Mouse (Mus musculus) lung, embryonic 14.5 days (tissue): ENCODE results near the gene Brk1. TPM values are rescaled to one million over a fixed set of nuclear protein-coding genes. Genes with fewer than 3 reads are reported as not detected.

Experiments used
- ATAC-seq: fragments of 200-750 bp; cut with Nextera tagmentation; 2 replicates; pipeline ENCODE4 v1.8.0; 2017; ENCODE audit warnings: mild to moderate bottlenecking, moderate TSS enrichment, moderate library complexity; ENCODE audit not compliant: insufficient read depth
- DNase-seq: peaks from one replicate; pipeline ENCODE4 v3.0.0-alpha.2; 2015
- H3K27ac ChIP-seq: fragments of 300-500 bp; sonication (generic); 2 replicates; pipeline ENCODE4 v1.5.1; 2014; ENCODE audit warnings: low read depth, mild to moderate bottlenecking, moderate library complexity
- H3K27me3 ChIP-seq: fragments of 300-500 bp; sonication (generic); 2 replicates; pipeline ENCODE4 v1.6.1; 2014; ENCODE audit warnings: low read length, control low read depth; ENCODE audit not compliant: insufficient read depth
- H3K36me3 ChIP-seq: fragments of 300-500 bp; sonication (generic); 2 replicates; pipeline ENCODE4 v1.6.1; 2014; ENCODE audit warnings: control low read depth; ENCODE audit not compliant: insufficient read depth
- H3K4me1 ChIP-seq: fragments of 300-500 bp; sonication (generic); 2 replicates; pipeline ENCODE4 v1.6.1; 2014; ENCODE audit warnings: antibody characterized with exemption, control low read depth; ENCODE audit not compliant: insufficient read depth
- H3K4me2 ChIP-seq: fragments of 300-500 bp; sonication (generic); 2 replicates; pipeline ENCODE4 v1.6.1; 2014; ENCODE audit warnings: mild to moderate bottlenecking
- H3K4me3 ChIP-seq: fragments of 300-500 bp; sonication (generic); 2 replicates; pipeline ENCODE4 v1.5.1; 2014; ENCODE audit warnings: low read depth, low read length
- H3K9ac ChIP-seq: fragments of 300-500 bp; sonication (generic); 2 replicates; pipeline ENCODE4 v1.6.1; 2014
- H3K9me3 ChIP-seq: fragments of 300-500 bp; sonication (generic); 2 replicates; pipeline ENCODE4 v1.6.1; 2016; ENCODE audit warnings: low read depth, low read length, control low read depth
- CTCF ChIP-seq: IDR thresholded peaks from 2 replicates; pipeline ENCODE4 v1.5.1; 2016; ENCODE audit warnings: antibody characterized with exemption, low read depth
- WGBS: fragments of 180-500 bp; shearing (Covaris S2); extraction: QIAGEN DNeasy Blood & Tissue Kit; methylation state at CpG from one replicate; pipeline ENCODE4 v1.1.7; 2014; 5-methylcytosine and 5-hydroxymethylcytosine counted together
- polyA plus RNA-seq: library from polyadenylated mRNA; unstranded; fragments of >200 nt; fragmentation: Nextera tagmentation; extraction: Ambion mirVana; gene quantifications from 2 replicates; pipeline ENCODE4 v1.2.1, GENCODE M21; 2014

Brk1 gene
- polyA plus RNA-seq, 1 experiment from 2014 or later, result 227 TPM

GRCm38 (mm10) chr6:113605224-113605545 is 613 bp downstream of the Brk1 start:
- Histone ChIP-seq H3K4me3 (peak overlapping the region; percentile 94), H3K9me3 (no peaks in the 10 kb centered on the region), H3K4me1 (no peaks in the 10 kb centered on the region; the same call in 1 of the 2 replicates), H3K27ac (no peak overlapping the region), H3K4me2 (peak overlapping the region; percentile 91), H3K27me3 (no peaks in the 10 kb centered on the region), H3K9ac (peak overlapping the region; percentile 91), H3K36me3 (peaks cover 5% of the 10 kb centered on the region)
- TF ChIP-seq CTCF, result no peak
- WGBS, result 2% methylated on average over 10 of the region's 10 CpGs
- no peak for DNase-seq
- ATAC-seq, result 0 out of 2 replicates have a peak, but pooled peaks have one; percentile 1

- Histone ChIP-seq H3K27ac (no peak overlapping the region), H3K4me1 (no peaks in the 10 kb centered on the region; the same call in 1 of the 2 replicates), H3K4me3 (no peak overlapping the region), H3K9me3 (no peaks in the 10 kb centered on the region), H3K4me2 (no peak overlapping the region), H3K27me3 (no peaks in the 10 kb centered on the region), H3K36me3 (peaks cover 15% of the 10 kb centered on the region), H3K9ac (no peak overlapping the region)
- no peak for TF ChIP-seq CTCF
- ATAC-seq, result no peak
- DNase-seq, result no peak
- WGBS, result 68% methylated on average over 6 of the region's 6 CpGs
These were observed 4.3 kb downstream of the Brk1 start for GRCm38 (mm10) chr6:113608871-113609270.

DNA sequence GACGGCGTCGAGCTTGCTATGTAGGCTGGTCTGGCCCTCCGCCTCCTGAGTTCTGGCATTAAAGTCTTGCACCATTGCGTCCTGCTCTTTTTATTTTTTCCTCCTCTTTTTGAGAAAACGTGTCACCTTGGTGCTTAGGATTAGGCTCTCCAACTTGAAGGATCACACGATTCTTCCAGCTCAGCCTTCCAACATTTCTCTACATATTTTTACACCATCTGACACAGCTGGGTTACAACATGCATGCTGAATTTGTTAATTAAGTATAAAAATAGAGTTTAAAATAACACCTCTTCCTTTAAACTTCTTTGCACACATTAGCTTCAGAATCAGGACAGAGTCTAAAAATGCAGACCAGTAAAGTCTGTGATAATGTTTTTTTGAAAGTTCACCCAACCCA is 4.7 kb downstream of the Brk1 start:
- no peak overlapping the region for H3K4me2 ChIP-seq
- H3K4me1 ChIP-seq, result no peaks in the 10 kb centered on the region; the same call in 1 of the 2 replicates
- no peak overlapping the region for H3K4me3 ChIP-seq
- H3K36me3 ChIP-seq, result peaks cover 19% of the 10 kb centered on the region
- H3K27me3 ChIP-seq, result no peaks in the 10 kb centered on the region
- WGBS, result 86% methylated on average over 7 of the region's 7 CpGs
- DNase-seq (no peak), ATAC-seq (no peak)
- H3K27ac ChIP-seq, result no peak overlapping the region
- no peak overlapping the region for H3K9ac ChIP-seq
- H3K9me3 ChIP-seq, result no peaks in the 10 kb centered on the region
- no peak for TF ChIP-seq CTCF

DNA sequence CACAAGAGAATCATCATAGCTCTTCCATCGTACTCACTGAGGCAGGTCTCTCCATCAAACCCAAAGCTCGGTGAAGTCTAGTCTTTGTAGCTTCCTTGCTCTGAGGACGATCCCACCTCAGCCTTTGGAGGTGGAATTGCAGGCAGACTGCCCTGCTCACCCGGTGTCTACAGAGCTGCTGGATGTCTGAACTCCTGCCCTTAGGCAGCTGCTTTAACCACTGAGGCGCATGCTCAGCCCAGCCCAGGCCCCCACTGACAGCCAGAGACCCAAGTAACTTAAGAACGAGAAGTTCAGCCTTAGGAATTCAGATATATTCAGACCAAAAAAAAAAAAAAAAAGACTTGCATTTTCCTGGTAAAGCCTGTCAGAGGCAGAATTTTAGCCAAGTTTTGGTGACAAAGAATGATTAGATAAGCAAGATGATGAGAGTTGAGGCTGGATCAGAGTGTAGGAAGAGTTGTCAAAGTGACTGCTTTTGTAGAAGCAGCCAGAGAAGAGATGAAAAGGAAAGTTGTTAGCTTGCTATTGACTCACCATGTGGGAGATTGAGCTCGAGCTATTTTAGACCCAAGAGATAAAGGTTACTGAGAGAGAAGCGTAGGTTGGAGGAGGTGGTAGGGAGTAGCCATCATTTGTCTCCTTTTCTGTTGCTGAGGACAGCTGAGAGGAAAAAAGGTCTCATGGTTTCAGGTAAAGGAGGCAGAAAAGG is 7.8 kb downstream of the Brk1 start:
- no peaks in the 10 kb centered on the region for H3K4me1 ChIP-seq
- DNase-seq (no peak), ATAC-seq (no peak)
- no peaks in the 10 kb centered on the region for H3K27me3 ChIP-seq
- H3K4me3 ChIP-seq, result no peak overlapping the region
- 85% methylated on average over 8 of the region's 8 CpGs for WGBS
- no peak for TF ChIP-seq CTCF
- H3K4me2 ChIP-seq, result no peak overlapping the region
- H3K36me3 ChIP-seq, result peaks cover 46% of the 10 kb centered on the region
- H3K27ac ChIP-seq, result no peak overlapping the region
- H3K9me3 ChIP-seq, result no peaks in the 10 kb centered on the region
- H3K9ac ChIP-seq, result no peak overlapping the region

DNA sequence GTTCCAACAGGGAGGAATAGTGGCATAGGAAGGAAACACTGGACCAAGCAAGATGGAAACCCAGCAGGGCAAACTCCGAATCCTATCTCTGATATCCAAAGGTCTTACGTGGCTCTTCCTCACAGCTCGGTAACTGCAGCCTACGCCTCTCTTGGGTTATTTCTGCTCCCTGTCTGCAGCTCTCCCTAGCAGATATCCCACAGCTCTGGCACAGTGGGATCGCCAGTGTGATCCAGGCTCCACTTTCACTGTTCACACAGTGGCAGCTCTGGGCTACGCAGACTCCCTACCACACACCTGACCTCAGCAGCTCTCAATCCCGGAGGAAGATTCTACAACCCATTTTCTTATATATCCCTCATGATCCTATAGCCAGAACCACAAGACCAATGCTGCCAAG is 9.6 kb downstream of the Brk1 start:
- Histone ChIP-seq H3K27ac (no peak overlapping the region), H3K4me1 (no peaks in the 10 kb centered on the region), H3K9ac (no peak overlapping the region), H3K4me3 (no peak overlapping the region), H3K36me3 (peaks cover 57% of the 10 kb centered on the region), H3K9me3 (no peaks in the 10 kb centered on the region), H3K27me3 (no peaks in the 10 kb centered on the region), H3K4me2 (no peak overlapping the region)
- no peak for TF ChIP-seq CTCF
- 94% methylated on average over 7 of the region's 7 CpGs for WGBS
- ATAC-seq (no peak), DNase-seq (no peak)

DNA sequence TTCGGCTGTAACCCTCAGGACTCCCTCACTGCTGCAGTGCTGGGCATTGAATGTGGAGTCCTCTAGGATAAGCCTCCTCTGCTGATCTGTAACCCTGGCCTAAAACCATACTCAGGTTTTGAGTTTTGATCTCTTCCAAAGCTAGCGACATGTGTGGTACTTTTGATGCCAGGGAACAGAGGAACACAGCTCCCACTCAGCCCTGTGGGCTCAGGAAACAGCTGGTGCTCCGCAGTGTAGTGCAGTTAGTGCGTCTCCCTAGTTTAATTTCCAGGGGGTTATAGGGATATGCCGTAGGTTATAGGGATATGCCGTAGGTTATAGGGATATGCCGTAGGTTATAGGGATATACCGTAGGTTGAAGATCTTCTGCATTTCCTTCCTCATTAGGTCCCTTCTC is 10.4 kb downstream of the Brk1 start:
- ATAC-seq (no peak), DNase-seq (no peak)
- H3K4me3 ChIP-seq, result no peak overlapping the region
- H3K27me3 ChIP-seq, result no peaks in the 10 kb centered on the region
- H3K9ac ChIP-seq, result no peak overlapping the region
- peaks cover 57% of the 10 kb centered on the region for H3K36me3 ChIP-seq
- no peak overlapping the region for H3K27ac ChIP-seq
- no peaks in the 10 kb centered on the region for H3K4me1 ChIP-seq
- WGBS, result 97% methylated on average over 8 of the region's 8 CpGs
- no peaks in the 10 kb centered on the region for H3K9me3 ChIP-seq
- no peak overlapping the region for H3K4me2 ChIP-seq
- TF ChIP-seq CTCF, result no peak

DNA sequence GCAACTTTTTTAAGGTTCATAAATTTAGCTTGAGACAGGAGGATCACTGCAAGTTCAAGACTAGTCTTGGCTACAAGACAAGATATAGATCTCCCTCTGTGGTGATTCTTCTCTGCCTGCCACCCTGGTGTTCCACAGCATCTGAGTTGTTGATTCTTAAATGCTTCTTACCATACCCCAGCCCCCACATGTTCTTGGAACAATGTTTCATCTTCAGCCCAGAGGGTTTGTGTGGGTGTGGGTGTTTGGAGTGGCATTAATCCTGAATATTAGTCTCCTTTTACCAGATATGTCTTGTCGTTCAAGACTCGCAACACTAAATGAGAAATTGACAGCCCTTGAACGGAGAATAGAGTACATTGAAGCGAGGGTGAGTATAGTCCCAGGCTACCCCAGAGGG is 10.9 kb downstream of the Brk1 start:
- Histone ChIP-seq H3K36me3 (peaks cover 53% of the 10 kb centered on the region), H3K9ac (no peak overlapping the region), H3K4me1 (no peaks in the 10 kb centered on the region), H3K27ac (no peak overlapping the region), H3K4me3 (no peak overlapping the region), H3K4me2 (no peak overlapping the region), H3K9me3 (no peaks in the 10 kb centered on the region), H3K27me3 (no peaks in the 10 kb centered on the region)
- TF ChIP-seq CTCF, result no peak
- DNase-seq (no peak), ATAC-seq (no peak)
- WGBS, result 92% methylated on average over 4 of the region's 4 CpGs
